Mouse (Mus musculus) liver, adult (tissue): ENCODE data around the gene Gm43191.
A peak's percentile ranks its signal among the peaks of the same experiment; 100 is the strongest.

Source experiments
- GATA4 ChIP-seq: IDR thresholded peaks from 2 replicates; pipeline ENCODE4 v1.6.1; 2014; ENCODE audit warnings: mild to moderate bottlenecking, low read length; ENCODE audit not compliant: insufficient replicate concordance

Gene Gm43191

GRCm38 (mm10) chr3:116698786-116699185 is 17.7 kb upstream of the Gm43191 start:
- no peak for TF ChIP-seq GATA4

GRCm38 (mm10) chr3:116695666-116695985 is 14.6 kb upstream of the Gm43191 start:
- no peak for TF ChIP-seq GATA4

GRCm38 (mm10) chr3:116694955-116695665 is 14.1 kb upstream of the Gm43191 start:
- no peak for TF ChIP-seq GATA4

- TF ChIP-seq GATA4: no peak
Observed at GRCm38 (mm10) chr3:116694312-116694711, 13.3 kb upstream of the Gm43191 start.

GRCm38 (mm10) chr3:116662463-116662863 is 18.6 kb downstream of the Gm43191 start, which contains the start of gene Mfsd14a:
TSS of gene Mfsd14a (minus strand) at chr3:116662677.
- peak; percentile 6; the same call in 1 of the 2 replicates for TF ChIP-seq GATA4

- no peak for TF ChIP-seq GATA4
Observed at GRCm38 (mm10) chr3:116661870-116662414, 19.1 kb downstream of the Gm43191 start.

DNA sequence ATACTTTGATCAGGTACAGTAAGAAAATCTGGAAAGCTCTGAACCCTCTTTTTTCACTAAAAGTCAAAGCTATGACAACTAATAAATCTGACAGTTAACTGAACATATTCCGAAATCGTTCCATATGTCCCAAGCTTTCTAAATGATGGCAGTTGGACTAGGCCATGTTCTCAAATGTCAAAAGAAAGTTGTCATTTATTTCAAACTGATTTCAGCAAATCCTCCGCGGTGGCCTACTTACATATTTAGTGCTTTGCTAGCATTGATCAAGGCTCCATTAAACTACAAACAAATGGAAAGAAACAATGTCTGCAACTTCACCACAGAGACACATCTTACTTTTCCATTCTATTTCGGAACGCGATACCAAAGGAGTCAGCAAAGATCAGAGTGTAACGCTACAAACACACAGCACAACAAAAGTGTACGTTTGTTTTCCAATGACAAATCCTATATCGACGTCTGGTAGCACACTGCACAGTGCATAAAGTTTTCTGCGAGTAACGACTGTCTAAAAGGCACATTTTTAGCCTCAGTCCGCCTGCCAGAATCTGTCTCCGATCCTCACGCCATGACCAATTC is 19.7 kb downstream of the Gm43191 start:
- no peak for TF ChIP-seq GATA4

GRCm38 (mm10) chr3:116659856-116660430 is 21.1 kb downstream of the Gm43191 start:
- no peak for TF ChIP-seq GATA4

DNA sequence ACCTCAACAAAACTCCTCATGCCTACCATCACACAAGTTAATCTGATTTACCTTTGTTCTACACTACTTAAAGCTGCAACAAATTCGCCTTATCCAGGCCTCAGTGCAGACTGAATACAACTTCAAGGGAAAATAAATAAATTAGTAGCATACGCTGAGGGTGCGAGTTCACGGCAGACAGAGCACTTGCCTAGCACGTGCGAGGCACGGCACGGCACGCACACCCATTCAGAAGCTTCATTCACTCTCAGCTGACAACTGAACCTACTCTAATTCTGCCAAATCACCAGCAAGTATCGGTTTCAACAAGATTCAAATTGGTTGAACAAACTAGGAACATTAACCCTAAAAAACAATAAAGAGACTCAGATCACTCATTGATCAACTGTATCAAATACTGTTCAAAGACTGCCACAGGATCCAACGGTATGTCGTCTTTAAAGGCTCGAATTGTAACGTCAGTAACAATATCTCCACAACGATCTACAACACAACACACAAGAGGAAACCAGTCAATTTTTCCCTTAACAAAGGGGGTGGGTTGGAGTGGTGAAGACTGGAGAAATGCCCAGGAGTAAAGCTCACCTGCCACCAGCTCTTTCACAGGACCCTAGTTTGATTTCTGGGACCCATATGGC is 22.0 kb downstream of the Gm43191 start:
- no peak for TF ChIP-seq GATA4

GRCm38 (mm10) chr3:116656184-116656965 is 24.7 kb downstream of the Gm43191 start:
- TF ChIP-seq GATA4: no peak

DNA sequence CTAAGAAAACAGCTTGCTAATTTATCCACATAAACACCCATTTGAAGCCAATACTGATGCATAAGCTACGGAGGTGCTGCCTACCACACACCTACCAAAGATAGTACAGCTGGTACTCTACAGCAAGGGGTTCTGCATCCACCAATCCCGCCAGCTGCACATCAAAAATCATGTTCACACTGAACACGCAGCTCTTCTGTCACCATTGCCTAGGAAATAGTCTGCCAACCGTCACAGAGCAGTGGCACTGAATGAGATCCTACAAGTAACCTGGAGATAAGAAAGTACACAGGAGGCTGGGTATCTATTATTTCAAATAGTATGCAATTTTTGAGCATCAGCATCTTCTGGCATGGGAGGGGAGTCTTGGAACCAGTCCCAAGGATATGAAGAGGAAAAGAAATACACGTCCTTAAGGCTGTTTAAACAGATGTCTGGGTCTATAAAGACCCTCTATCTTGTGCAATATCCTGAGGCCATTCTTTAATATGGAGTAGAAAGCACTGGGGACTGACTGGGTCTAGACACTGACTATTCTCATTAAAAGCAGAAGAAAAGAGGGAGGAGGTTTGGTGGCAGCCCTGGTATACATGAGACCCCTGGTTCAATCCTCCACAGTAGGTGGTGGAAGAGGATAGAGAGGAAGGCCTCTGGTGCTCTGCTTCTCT is 27.6 kb downstream of the Gm43191 start:
- no peak for TF ChIP-seq GATA4

- TF ChIP-seq GATA4: no peak
Observed at GRCm38 (mm10) chr3:116652033-116652446, 29.0 kb downstream of the Gm43191 start.

- TF ChIP-seq GATA4: no peak
Observed at GRCm38 (mm10) chr3:116650698-116651097, 30.4 kb downstream of the Gm43191 start.

DNA sequence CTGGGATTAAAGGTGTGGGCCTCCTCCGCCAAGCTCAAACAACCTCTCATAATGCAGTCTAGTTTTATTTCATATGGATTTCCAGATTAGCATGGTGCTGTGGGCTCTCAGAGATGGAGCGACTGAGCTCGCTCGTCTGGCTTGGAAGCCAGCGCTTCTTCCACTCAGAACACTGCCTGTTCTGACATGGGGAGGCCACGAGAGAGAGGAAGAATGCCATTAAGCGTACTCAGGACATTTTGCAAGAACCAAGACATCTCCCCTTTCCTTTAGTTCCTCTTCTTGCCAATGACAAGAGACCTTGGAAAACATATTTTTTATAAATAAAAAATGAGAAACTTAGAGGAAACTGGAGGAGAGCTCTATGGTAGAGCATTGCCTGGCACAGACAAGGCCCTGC is 32.3 kb downstream of the Gm43191 start:
- no peak for TF ChIP-seq GATA4
